Mouse (Mus musculus): ENCODE results near the gene Ppp6r1.
A peak's percentile ranks its signal among the peaks of the same experiment; 100 is the strongest.

The Ppp6r1 gene

GRCm38 (mm10) chr7:4658912-4659551 lies at the start of gene Ppp6r1:
Gene Ppp6r1, minus strand, starts transcription at chr7:4659019.
- DNase-seq (ENCODE audit: low spot score) = peak; percentile 73

GRCm38 (mm10) chr7:4705098-4705497 lies 46.3 kb upstream of the Ppp6r1 start:
- DNase-seq (ENCODE audit: low spot score) = no peak

GRCm38 (mm10) chr7:4703195-4703594 lies 44.4 kb upstream of the Ppp6r1 start:
- no peak for DNase-seq (ENCODE audit: low spot score)

- DNase-seq (ENCODE audit: low spot score) = no peak
Observed at GRCm38 (mm10) chr7:4702334-4702733, 43.5 kb upstream of the Ppp6r1 start.

- DNase-seq (ENCODE audit: low spot score) = no peak
Observed at GRCm38 (mm10) chr7:4693004-4693403, 34.2 kb upstream of the Ppp6r1 start.

- DNase-seq (ENCODE audit: low spot score) = no peak
Observed at GRCm38 (mm10) chr7:4690951-4691653, 32.3 kb upstream of the Ppp6r1 start.

GRCm38 (mm10) chr7:4690387-4690786 lies 31.6 kb upstream of the Ppp6r1 start, which contains the start of gene Brsk1:
Gene Brsk1, plus strand, starts transcription at chr7:4690604.
- peak; percentile 49 for DNase-seq (ENCODE audit: low spot score)

GRCm38 (mm10) chr7:4684632-4685417 lies 26.0 kb upstream of the Ppp6r1 start, which contains the start of gene Hspbp1:
Gene Hspbp1, minus strand, starts transcription at chr7:4685068.
- peak; percentile 75 for DNase-seq (ENCODE audit: low spot score)

GRCm38 (mm10) chr7:4684203-4684602 lies 25.4 kb upstream of the Ppp6r1 start:
- DNase-seq (ENCODE audit: low spot score) = no peak

- DNase-seq (ENCODE audit: low spot score) = no peak
Observed at GRCm38 (mm10) chr7:4683307-4683706, 24.5 kb upstream of the Ppp6r1 start.

- no peak for DNase-seq (ENCODE audit: low spot score)
Observed at GRCm38 (mm10) chr7:4675200-4675599, 16.4 kb upstream of the Ppp6r1 start.

GRCm38 (mm10) chr7:4674114-4674731 lies 15.4 kb upstream of the Ppp6r1 start:
- DNase-seq (ENCODE audit: low spot score) = no peak

- no peak for DNase-seq (ENCODE audit: low spot score)
Observed at GRCm38 (mm10) chr7:4671956-4672355, 13.1 kb upstream of the Ppp6r1 start.

GRCm38 (mm10) chr7:4670655-4671255 lies 11.9 kb upstream of the Ppp6r1 start:
- no peak for DNase-seq (ENCODE audit: low spot score)

- DNase-seq (ENCODE audit: low spot score) = no peak
Observed at GRCm38 (mm10) chr7:4669156-4669555, 10.3 kb upstream of the Ppp6r1 start.

GRCm38 (mm10) chr7:4668506-4668905 lies 9.7 kb upstream of the Ppp6r1 start:
- DNase-seq (ENCODE audit: low spot score) = no peak

GRCm38 (mm10) chr7:4666871-4667270 lies 8.1 kb upstream of the Ppp6r1 start:
- no peak for DNase-seq (ENCODE audit: low spot score)

- no peak for DNase-seq (ENCODE audit: low spot score)
Observed at GRCm38 (mm10) chr7:4663742-4664141, 4.9 kb upstream of the Ppp6r1 start.

- DNase-seq (ENCODE audit: low spot score) = no peak
Observed at GRCm38 (mm10) chr7:4663179-4663578, 4.4 kb upstream of the Ppp6r1 start.

GRCm38 (mm10) chr7:4659911-4660443 lies 1.2 kb upstream of the Ppp6r1 start:
- DNase-seq (ENCODE audit: low spot score) = no peak

GRCm38 (mm10) chr7:4658128-4658907 lies 501 bp downstream of the Ppp6r1 start:
- DNase-seq (ENCODE audit: low spot score) = no peak

All from ovary, postnatal 10 days (tissue).